Comparison of ENCODE assay signal across 9 mouse cellular contexts in the genomic region with DNA sequence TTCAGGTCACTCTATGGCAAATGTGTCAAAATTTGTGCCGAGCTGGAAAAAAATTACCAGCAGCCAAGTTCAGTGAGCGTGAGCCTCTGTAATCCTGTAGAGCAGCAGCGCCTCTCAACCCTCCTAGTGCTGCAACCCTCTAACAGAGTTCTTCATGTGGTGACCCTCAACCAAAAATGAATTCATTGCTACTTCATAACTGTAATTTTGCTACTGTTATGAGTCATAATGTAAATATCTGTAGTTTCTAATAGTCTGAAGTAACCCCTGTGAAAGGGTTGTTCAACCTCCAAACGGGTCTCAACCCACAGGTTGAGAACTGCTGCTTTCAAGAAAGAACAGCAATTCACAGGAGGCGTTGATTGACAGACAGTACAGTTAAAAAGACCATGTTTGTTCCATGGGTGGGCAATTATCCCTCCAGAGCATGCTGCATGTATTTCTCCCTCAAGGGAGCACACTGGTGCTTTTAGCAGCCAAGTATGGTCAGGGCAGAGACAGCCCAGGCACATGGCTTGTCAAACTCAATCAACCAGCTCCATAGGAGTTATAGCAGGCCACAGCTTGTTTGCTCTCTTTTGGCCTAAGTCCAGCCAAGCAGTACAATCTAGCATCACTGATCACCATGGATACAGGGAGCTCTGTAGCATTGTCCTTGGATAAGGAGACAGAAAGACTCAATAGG. TPM values are rescaled to one million over a fixed set of nuclear protein-coding genes. Genes with fewer than 3 reads are reported as not detected.
DNase-seq lines count a peak whose midpoint lies in the region; ATAC-seq and TF ChIP-seq lines count a peak whose summit lies in the region.
"Had no signal": no experiment of that assay in that cellular context is flagged by ENCODE, and none has a peak within 500 bp of the region (broad histone marks: within the 10 kb centered on the region; RNA-seq: fewer than 3 reads in every experiment).

No protein-coding gene starts in this region.

- peaks cover 5% of the 10 kb centered on the region for H3K4me1 ChIP-seq in hindbrain, embryonic 12.5 days
- H3K4me1 ChIP-seq in midbrain, postnatal 0 days (ENCODE audit: insufficient read depth, low read length), result no peaks in the 10 kb centered on the region
- H3K4me1 ChIP-seq in liver, postnatal 0 days (ENCODE audit: insufficient read depth), result no peaks in the 10 kb centered on the region

- ATAC-seq in hindbrain, embryonic 12.5 days (ENCODE audit: low FRiP score), result peak; percentile 93
- ATAC-seq in midbrain, postnatal 0 days (ENCODE audit: low FRiP score), result peak; percentile 90
- ATAC-seq in liver, postnatal 0 days, result no peak

- H3K9ac ChIP-seq in hindbrain, embryonic 12.5 days, result no peak overlapping the region
- no peak overlapping the region for H3K9ac ChIP-seq in midbrain, postnatal 0 days (replicated peaks; ENCODE audit: low read length, poor library complexity, severe bottlenecking)
- no peak overlapping the region for H3K9ac ChIP-seq in liver, postnatal 0 days (replicated peaks)

- no peak overlapping the region for H3K4me3 ChIP-seq in hindbrain, embryonic 12.5 days
- H3K4me3 ChIP-seq in midbrain, postnatal 0 days (ENCODE audit: low read depth, low read length), result no peak overlapping the region
- H3K4me3 ChIP-seq in liver, postnatal 0 days (ENCODE audit: low read depth, low read length), result no peak overlapping the region

- H3K27ac ChIP-seq in hindbrain, embryonic 12.5 days, result no peak overlapping the region
- no peak overlapping the region for H3K27ac ChIP-seq in midbrain, postnatal 0 days (ENCODE audit: low read depth, low read length)
- H3K27ac ChIP-seq in liver, postnatal 0 days (ENCODE audit: low read depth), result no peak overlapping the region

- intact Hi-C loops in heart, postnatal 25 days (cut with DNase I), result no loop called here

- TF ChIP-seq EP300 in liver, postnatal 0 days (IDR thresholded peaks at IDR 0.05; ENCODE audit: low read depth), result no peak

- H3K27me3 ChIP-seq in hindbrain, embryonic 12.5 days, result no peaks in the 10 kb centered on the region
- H3K27me3 ChIP-seq in midbrain, postnatal 0 days (ENCODE audit: insufficient read depth, low read length), result no peaks in the 10 kb centered on the region
- no peaks in the 10 kb centered on the region for H3K27me3 ChIP-seq in liver, postnatal 0 days (ENCODE audit: insufficient read depth, low read length)

- H3K4me2 ChIP-seq in hindbrain, embryonic 12.5 days (replicated peaks), result no peak overlapping the region
- no peak overlapping the region for H3K4me2 ChIP-seq in midbrain, postnatal 0 days (ENCODE audit: low read depth, low read length, poor library complexity, severe bottlenecking)
- H3K4me2 ChIP-seq in liver, postnatal 0 days (ENCODE audit: low read depth, low read length), result no peak overlapping the region

- 75% methylated on average over 5 of the region's 5 CpGs for WGBS in hindbrain, embryonic 12.5 days
- 60% methylated on average over 5 of the region's 5 CpGs for WGBS in midbrain, postnatal 0 days
- 81% methylated on average over 5 of the region's 5 CpGs for WGBS in liver, postnatal 0 days (ENCODE audit: insufficient replicate concordance)

- no peaks in the 10 kb centered on the region for H3K9me3 ChIP-seq in hindbrain, embryonic 12.5 days (replicated peaks)
- no peaks in the 10 kb centered on the region for H3K9me3 ChIP-seq in midbrain, postnatal 0 days (ENCODE audit: low read length)
- no peaks in the 10 kb centered on the region for H3K9me3 ChIP-seq in liver, postnatal 0 days (ENCODE audit: low read length)

- no peak for TF ChIP-seq CTCF in midbrain, postnatal 0 days (IDR thresholded peaks at IDR 0.05)
- TF ChIP-seq CTCF in liver, postnatal 0 days (IDR thresholded peaks at IDR 0.05; ENCODE audit: low read depth), result no peak

- DNase-seq in heart, adult 11 months, result peak; percentile 43
- no peak for DNase-seq in heart, postnatal 25 days (ENCODE audit: low spot score)
- peak; percentile 81 for DNase-seq in brain, adult 2 months (ENCODE audit: low read depth, low spot score)
- peak; percentile 94 for DNase-seq in midbrain, postnatal 0 days (ENCODE audit: low spot score)
- no peak for DNase-seq in liver, postnatal 0 days
- no peak for DNase-seq in urinary bladder, postnatal 14 days (ENCODE audit: low spot score)
- no peak for DNase-seq in testis, postnatal 14 days (ENCODE audit: low spot score)

- no peaks in the 10 kb centered on the region for H3K36me3 ChIP-seq in hindbrain, embryonic 12.5 days
- H3K36me3 ChIP-seq in midbrain, postnatal 0 days (ENCODE audit: insufficient read depth, low read length), result no peaks in the 10 kb centered on the region
- no peaks in the 10 kb centered on the region for H3K36me3 ChIP-seq in liver, postnatal 0 days (replicated peaks; ENCODE audit: insufficient read depth, low read length)

RNA-seq across cellular contexts. Expression of gene Slc26a4, which starts 21.0 kb away (rescaled TPM):
- total RNA-seq in heart, postnatal 25 days (2021), result under 1 TPM; 0.08 to 0.13 TPM
- 0.25 and 0.44 TPM in 2 replicates for polyA plus RNA-seq in hindbrain, embryonic 12.5 days (2016; fragmentation: Nextera tagmentation; extraction: Ambion mirVana)
- total RNA-seq in midbrain, postnatal 0 days (2014; rRNA removed), result 0.05 and 0.33 TPM in 2 replicates
- polyA plus RNA-seq in midbrain, postnatal 0 days (2015; fragmentation: Nextera tagmentation; extraction: Ambion mirVana), result 0.10 TPM in 1 of 2 replicates, not detected in the other
- polyA plus RNA-seq in liver, postnatal 0 days (2015; fragmentation: Nextera tagmentation; extraction: Ambion mirVana), result 0.04 TPM in 2 replicates
- total RNA-seq: ES-E14 had no signal

RNA-seq across cellular contexts. Expression of gene Bcap29, which starts 53.7 kb away (rescaled TPM):
- total RNA-seq in heart, postnatal 25 days (2021), result 10 to 100 TPM; 30.6 to 34.5 TPM
- 29.7 and 34.4 TPM in 2 replicates for polyA plus RNA-seq in hindbrain, embryonic 12.5 days (2016; fragmentation: Nextera tagmentation; extraction: Ambion mirVana)
- total RNA-seq in midbrain, postnatal 0 days (2014; rRNA removed), result 5.9 and 11.1 TPM in 2 replicates
- 33.9 and 36.1 TPM in 2 replicates for polyA plus RNA-seq in midbrain, postnatal 0 days (2015; fragmentation: Nextera tagmentation; extraction: Ambion mirVana)
- 27.0 and 27.9 TPM in 2 replicates for polyA plus RNA-seq in liver, postnatal 0 days (2015; fragmentation: Nextera tagmentation; extraction: Ambion mirVana)

Comparison
In these comparisons a context has a peak if more than half of its experiments do, and no peak if none do; other contexts are left out.
1. DNase-seq: peak in heart, adult 11 months (single experiment), brain, adult 2 months (single experiment) and midbrain, postnatal 0 days (single experiment); none in heart, postnatal 25 days (single experiment), liver, postnatal 0 days (single experiment), urinary bladder, postnatal 14 days (single experiment) and testis, postnatal 14 days (single experiment).